Mouse (Mus musculus): ENCODE results near the gene Gm20605. TPM values are rescaled to one million over a fixed set of nuclear protein-coding genes. Genes with fewer than 3 reads are reported as not detected.

Gene Gm20605
- polyA plus RNA-seq, 1 experiment from 2014 or later: 2.6 TPM

GRCm38 (mm10) chr5:137668971-137669370 lies 40.0 kb downstream of the Gm20605 start:
- Histone ChIP-seq H3K4me2 (ENCODE audit: low read depth, low read length) (no peak overlapping the region), H3K27me3 (ENCODE audit: insufficient read depth, low read length) (no peaks in the 10 kb centered on the region), H3K36me3 (replicated peaks; ENCODE audit: insufficient read depth, low read length) (peaks cover 33% of the 10 kb centered on the region), H3K27ac (ENCODE audit: low read depth) (0 out of 2 replicates have a peak overlapping the region, but pooled peaks have one; percentile 39), H3K4me3 (ENCODE audit: low read depth, low read length) (no peak overlapping the region), H3K4me1 (ENCODE audit: insufficient read depth) (peaks cover 35% of the 10 kb centered on the region), H3K9me3 (ENCODE audit: low read length) (no peaks in the 10 kb centered on the region), H3K9ac (replicated peaks) (no peak overlapping the region; the same call in 1 of the 2 replicates)
- no peak for DNase-seq
- no peak for TF ChIP-seq EP300 (IDR thresholded peaks at IDR 0.05; ENCODE audit: low read depth)
- no peak for TF ChIP-seq CTCF (IDR thresholded peaks at IDR 0.05; ENCODE audit: low read depth)
- 88% methylated on average over 10 of the region's 10 CpGs for WGBS (ENCODE audit: insufficient replicate concordance)
- no peak for ATAC-seq

DNA sequence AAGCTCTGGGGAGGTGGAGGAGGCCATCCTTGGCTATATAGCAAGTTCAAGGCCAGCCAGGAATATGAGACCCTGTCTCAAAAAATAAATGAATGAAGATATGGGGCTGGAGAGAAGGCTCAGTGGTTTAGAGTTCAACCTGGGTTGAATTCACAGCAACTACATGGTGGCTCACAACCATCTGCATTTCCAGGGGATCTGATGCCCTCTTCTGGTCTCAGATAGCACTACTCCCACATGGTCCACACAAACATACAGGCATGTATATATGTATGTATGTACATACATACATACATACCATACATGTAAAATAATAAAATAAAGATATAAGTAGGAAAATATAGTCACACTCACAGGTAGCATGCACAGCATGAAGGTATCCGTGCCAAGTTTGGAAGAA lies 41.3 kb downstream of the Gm20605 start:
- Histone ChIP-seq H3K4me1 (ENCODE audit: insufficient read depth) (peaks cover 42% of the 10 kb centered on the region), H3K36me3 (replicated peaks; ENCODE audit: insufficient read depth, low read length) (peaks cover 21% of the 10 kb centered on the region), H3K27me3 (ENCODE audit: insufficient read depth, low read length) (no peaks in the 10 kb centered on the region), H3K4me2 (ENCODE audit: low read depth, low read length) (no peak overlapping the region), H3K9me3 (ENCODE audit: low read length) (no peaks in the 10 kb centered on the region), H3K27ac (ENCODE audit: low read depth) (peak overlapping the region; percentile 89; the same call in 1 of the 2 replicates), H3K9ac (replicated peaks) (no peak overlapping the region), H3K4me3 (ENCODE audit: low read depth, low read length) (no peak overlapping the region)
- TF ChIP-seq CTCF (IDR thresholded peaks at IDR 0.05; ENCODE audit: low read depth): peak; percentile 73
- TF ChIP-seq EP300 (IDR thresholded peaks at IDR 0.05; ENCODE audit: low read depth): no peak
- WGBS (ENCODE audit: insufficient replicate concordance): 97% methylated on average over 1 of the region's 1 CpGs
- DNase-seq (no peak), ATAC-seq (no peak)

GRCm38 (mm10) chr5:137671443-137672240 lies 42.7 kb downstream of the Gm20605 start:
- peak overlapping the region; percentile 4 for H3K4me2 ChIP-seq (ENCODE audit: low read depth, low read length)
- peak overlapping the region; percentile 89 for H3K27ac ChIP-seq (ENCODE audit: low read depth)
- ATAC-seq (peak; percentile 81), DNase-seq (peak; percentile 79)
- WGBS (ENCODE audit: insufficient replicate concordance): 13% methylated on average over 9 of the region's 9 CpGs
- H3K27me3 ChIP-seq (ENCODE audit: insufficient read depth, low read length): no peaks in the 10 kb centered on the region
- TF ChIP-seq CTCF (IDR thresholded peaks at IDR 0.05; ENCODE audit: low read depth) (no peak), EP300 (IDR thresholded peaks at IDR 0.05; ENCODE audit: low read depth) (peak; percentile 70)
- H3K4me3 ChIP-seq (ENCODE audit: low read depth, low read length): no peak overlapping the region
- peaks cover 47% of the 10 kb centered on the region for H3K4me1 ChIP-seq (ENCODE audit: insufficient read depth)
- H3K9me3 ChIP-seq (ENCODE audit: low read length): no peaks in the 10 kb centered on the region
- H3K9ac ChIP-seq (replicated peaks): peak overlapping the region; percentile 13; the same call in 1 of the 2 replicates
- H3K36me3 ChIP-seq (replicated peaks; ENCODE audit: insufficient read depth, low read length): peaks cover 12% of the 10 kb centered on the region

GRCm38 (mm10) chr5:137672361-137672760 lies 43.4 kb downstream of the Gm20605 start:
- no peak for DNase-seq
- TF ChIP-seq EP300 (IDR thresholded peaks at IDR 0.05; ENCODE audit: low read depth): no peak
- no peak for TF ChIP-seq CTCF (IDR thresholded peaks at IDR 0.05; ENCODE audit: low read depth)
- no peaks in the 10 kb centered on the region for H3K9me3 ChIP-seq (ENCODE audit: low read length)
- H3K4me2 ChIP-seq (ENCODE audit: low read depth, low read length): no peak overlapping the region
- no peak overlapping the region for H3K4me3 ChIP-seq (ENCODE audit: low read depth, low read length)
- H3K9ac ChIP-seq (replicated peaks): no peak overlapping the region
- peaks cover 49% of the 10 kb centered on the region for H3K4me1 ChIP-seq (ENCODE audit: insufficient read depth)
- WGBS (ENCODE audit: insufficient replicate concordance): 76% methylated on average over 5 of the region's 5 CpGs
- H3K27me3 ChIP-seq (ENCODE audit: insufficient read depth, low read length): no peaks in the 10 kb centered on the region
- H3K36me3 ChIP-seq (replicated peaks; ENCODE audit: insufficient read depth, low read length): peaks cover 7% of the 10 kb centered on the region
- peak overlapping the region; percentile 89 for H3K27ac ChIP-seq (ENCODE audit: low read depth)
- no peak; the same call in 1 of the 2 replicates for ATAC-seq

DNA sequence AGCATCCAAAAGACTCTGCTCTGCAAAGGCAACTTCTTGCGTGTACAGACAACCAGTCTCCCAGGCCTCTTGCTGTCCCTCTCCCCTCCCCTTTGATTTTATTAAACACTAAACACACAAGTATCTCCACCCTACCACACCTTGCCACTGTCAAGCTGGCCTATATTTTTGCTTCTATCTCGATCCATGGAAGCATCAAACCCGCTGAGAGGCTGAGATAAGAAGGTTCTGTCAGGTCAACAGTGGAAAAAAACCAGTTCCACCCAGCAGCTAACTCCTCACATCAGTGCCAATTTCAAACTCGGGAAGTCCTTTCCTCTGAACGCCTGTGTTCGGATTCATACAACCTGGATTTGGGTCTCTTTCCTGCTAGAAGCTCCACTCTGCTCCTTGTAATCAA lies 44.0 kb downstream of the Gm20605 start:
- ATAC-seq: peak; percentile 10; the same call in 1 of the 2 replicates
- no peaks in the 10 kb centered on the region for H3K27me3 ChIP-seq (ENCODE audit: insufficient read depth, low read length)
- H3K4me1 ChIP-seq (ENCODE audit: insufficient read depth): peaks cover 49% of the 10 kb centered on the region
- H3K4me3 ChIP-seq (ENCODE audit: low read depth, low read length): no peak overlapping the region
- peaks cover 10% of the 10 kb centered on the region for H3K36me3 ChIP-seq (replicated peaks; ENCODE audit: insufficient read depth, low read length)
- DNase-seq: no peak
- peak overlapping the region; percentile 38 for H3K4me2 ChIP-seq (ENCODE audit: low read depth, low read length)
- H3K27ac ChIP-seq (ENCODE audit: low read depth): peak overlapping the region; percentile 89
- WGBS (ENCODE audit: insufficient replicate concordance): 46% methylated on average over 6 of the region's 6 CpGs
- H3K9ac ChIP-seq (replicated peaks): no peak overlapping the region
- no peaks in the 10 kb centered on the region for H3K9me3 ChIP-seq (ENCODE audit: low read length)
- TF ChIP-seq CTCF (IDR thresholded peaks at IDR 0.05; ENCODE audit: low read depth): no peak
- TF ChIP-seq EP300 (IDR thresholded peaks at IDR 0.05; ENCODE audit: low read depth): peak; percentile 94

DNA sequence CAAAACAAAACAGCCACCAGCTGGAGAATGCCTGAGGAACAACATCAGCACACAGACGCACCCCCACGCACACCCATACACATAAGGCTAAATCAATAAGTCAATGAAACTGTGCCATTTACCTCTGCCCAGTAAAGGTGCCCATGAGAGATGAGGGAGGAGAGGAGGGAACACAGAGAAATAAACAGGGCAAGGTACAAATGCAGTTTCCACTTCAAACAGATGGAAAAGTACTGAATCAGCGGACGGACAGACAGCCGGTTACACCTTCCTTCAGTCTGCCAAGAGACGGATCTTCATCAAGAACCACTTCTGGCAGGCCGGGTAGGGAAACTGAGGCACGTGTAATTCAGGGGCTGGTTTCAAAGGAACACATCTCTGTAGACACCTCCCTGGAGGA lies 45.8 kb downstream of the Gm20605 start:
- H3K9me3 ChIP-seq (ENCODE audit: low read length): no peaks in the 10 kb centered on the region
- no peak overlapping the region for H3K9ac ChIP-seq (replicated peaks)
- DNase-seq (peak; percentile 52), ATAC-seq (peak; percentile 73)
- H3K36me3 ChIP-seq (replicated peaks; ENCODE audit: insufficient read depth, low read length): peaks cover 18% of the 10 kb centered on the region
- WGBS (ENCODE audit: insufficient replicate concordance): 79% methylated on average over 8 of the region's 8 CpGs
- H3K4me1 ChIP-seq (ENCODE audit: insufficient read depth): peaks cover 51% of the 10 kb centered on the region
- TF ChIP-seq EP300 (IDR thresholded peaks at IDR 0.05; ENCODE audit: low read depth): peak; percentile 77; the same call in 1 of the 2 replicates
- no peak for TF ChIP-seq CTCF (IDR thresholded peaks at IDR 0.05; ENCODE audit: low read depth)
- peak overlapping the region; percentile 91 for H3K27ac ChIP-seq (ENCODE audit: low read depth)
- no peaks in the 10 kb centered on the region for H3K27me3 ChIP-seq (ENCODE audit: insufficient read depth, low read length)
- no peak overlapping the region for H3K4me3 ChIP-seq (ENCODE audit: low read depth, low read length)
- peak overlapping the region; percentile 34; the same call in 1 of the 2 replicates for H3K4me2 ChIP-seq (ENCODE audit: low read depth, low read length)

Data from liver, postnatal 0 days (tissue).